Mouse (Mus musculus) spleen, adult 12 weeks (tissue): ENCODE data around the gene Slco4a1.

ENCODE experiments used
- DNase-seq: peaks from one replicate; pipeline ENCODE4 v3.0.0; 2022; ENCODE audit warnings: low spot score

Gene Slco4a1

GRCm38 (mm10) chr2:180445962-180446361, 10.1 kb upstream of the Slco4a1 start:
- DNase-seq, result no peak

- DNase-seq, result no peak
These were observed 7.0 kb upstream of the Slco4a1 start for GRCm38 (mm10) chr2:180449007-180449406.

- DNase-seq, result no peak
These were observed 5.5 kb upstream of the Slco4a1 start for GRCm38 (mm10) chr2:180450529-180450928.

GRCm38 (mm10) chr2:180456705-180457104, 660 bp downstream of the Slco4a1 start:
- no peak for DNase-seq

GRCm38 (mm10) chr2:180457680-180458079, 1.6 kb downstream of the Slco4a1 start:
- no peak for DNase-seq

- DNase-seq, result no peak
These were observed 3.4 kb downstream of the Slco4a1 start for GRCm38 (mm10) chr2:180459437-180459836.

GRCm38 (mm10) chr2:180460801-180461200, 4.8 kb downstream of the Slco4a1 start:
- no peak for DNase-seq

- no peak for DNase-seq
These were observed 6.5 kb downstream of the Slco4a1 start for GRCm38 (mm10) chr2:180462593-180462992.

- DNase-seq, result no peak
These were observed 10.5 kb downstream of the Slco4a1 start for GRCm38 (mm10) chr2:180466505-180466904.

- DNase-seq, result no peak
These were observed 12.8 kb downstream of the Slco4a1 start for GRCm38 (mm10) chr2:180468871-180469270.

GRCm38 (mm10) chr2:180469768-180470167, 13.7 kb downstream of the Slco4a1 start:
- no peak for DNase-seq

- DNase-seq, result no peak
These were observed 16.4 kb downstream of the Slco4a1 start for GRCm38 (mm10) chr2:180472306-180473079.

GRCm38 (mm10) chr2:180473080-180473440, 17.0 kb downstream of the Slco4a1 start:
- DNase-seq, result no peak

- no peak for DNase-seq
These were observed 18.8 kb downstream of the Slco4a1 start for GRCm38 (mm10) chr2:180474864-180475263.

GRCm38 (mm10) chr2:180482274-180482673, 26.2 kb downstream of the Slco4a1 start:
- DNase-seq, result no peak

GRCm38 (mm10) chr2:180484882-180485281, 28.8 kb downstream of the Slco4a1 start:
- DNase-seq, result no peak

GRCm38 (mm10) chr2:180485306-180485705, 29.3 kb downstream of the Slco4a1 start:
- DNase-seq, result no peak

GRCm38 (mm10) chr2:180488210-180488751, 32.2 kb downstream of the Slco4a1 start:
- no peak for DNase-seq

GRCm38 (mm10) chr2:180495906-180496305, 39.9 kb downstream of the Slco4a1 start:
- no peak for DNase-seq

- no peak for DNase-seq
These were observed 43.7 kb downstream of the Slco4a1 start, which contains the start of gene Ntsr1 for GRCm38 (mm10) chr2:180499741-180500140. Gene Ntsr1, plus strand, starts transcription at chr2:180499976.

GRCm38 (mm10) chr2:180500726-180501125, 44.7 kb downstream of the Slco4a1 start:
- DNase-seq, result no peak

- DNase-seq, result no peak
These were observed 45.3 kb downstream of the Slco4a1 start for GRCm38 (mm10) chr2:180501217-180501967.

GRCm38 (mm10) chr2:180506281-180506680, 50.2 kb downstream of the Slco4a1 start:
- no peak for DNase-seq
